Mouse (Mus musculus) urinary bladder, postnatal 25 days (tissue): Measurements from ENCODE around the gene Ndufb6.
A peak's percentile ranks its signal among the peaks of the same experiment; 100 is the strongest.

ENCODE experiments used
- DNase-seq: peaks from one replicate; pipeline ENCODE4 v3.0.0; 2022; ENCODE audit warnings: low spot score

The Ndufb6 gene

DNA sequence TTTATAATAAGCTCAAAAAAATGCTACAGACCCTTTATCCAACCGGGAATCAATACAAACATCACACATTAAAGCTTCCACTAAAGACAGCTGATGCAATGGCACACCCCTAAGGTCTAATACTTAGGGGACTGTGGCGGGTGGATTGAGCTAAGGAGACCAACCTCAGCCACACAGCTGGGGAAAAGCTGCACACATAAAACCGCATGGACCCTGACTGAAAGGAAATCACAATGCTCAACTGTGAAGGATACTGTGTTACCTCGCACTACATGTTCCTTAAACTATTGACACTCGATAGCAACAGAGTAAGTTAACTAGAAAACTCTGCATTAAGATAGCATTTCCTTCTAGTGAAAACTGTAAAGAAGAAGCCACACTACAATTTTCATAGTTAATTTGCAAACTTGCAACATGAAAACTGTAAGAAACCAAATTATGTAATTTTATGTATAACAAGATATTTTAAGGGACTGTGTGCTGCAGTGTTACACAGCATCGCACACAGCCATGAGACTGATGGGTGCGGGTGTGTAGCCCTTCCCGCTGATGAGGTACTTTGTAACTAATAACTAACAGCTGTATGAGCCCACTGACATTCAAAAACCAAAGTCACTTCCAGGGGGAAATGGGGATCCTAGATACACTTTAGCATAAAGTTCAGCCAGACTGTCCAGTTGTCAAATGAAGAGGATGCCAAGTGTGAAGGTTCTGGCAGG, 24.7 kb downstream of the Ndufb6 start:
- DNase-seq: no peak

DNA sequence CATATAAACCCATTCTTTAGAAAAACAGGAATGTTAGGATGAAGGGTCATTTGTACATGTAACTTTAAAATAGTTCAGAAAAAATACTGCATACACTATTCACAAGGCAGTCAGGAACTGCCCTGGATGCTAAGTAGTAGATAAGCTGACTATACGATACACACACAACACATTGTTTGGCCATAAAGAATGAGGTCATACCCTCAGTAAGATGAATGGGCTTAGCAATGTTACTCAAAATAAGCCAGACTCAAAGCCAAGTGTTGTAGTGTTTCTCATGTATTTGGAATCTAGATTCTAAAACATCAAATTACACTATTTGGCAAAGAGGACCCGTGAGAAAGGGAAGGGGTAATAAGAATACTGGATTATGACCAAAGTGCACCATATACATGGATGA, 25.5 kb downstream of the Ndufb6 start:
- no peak for DNase-seq

DNA sequence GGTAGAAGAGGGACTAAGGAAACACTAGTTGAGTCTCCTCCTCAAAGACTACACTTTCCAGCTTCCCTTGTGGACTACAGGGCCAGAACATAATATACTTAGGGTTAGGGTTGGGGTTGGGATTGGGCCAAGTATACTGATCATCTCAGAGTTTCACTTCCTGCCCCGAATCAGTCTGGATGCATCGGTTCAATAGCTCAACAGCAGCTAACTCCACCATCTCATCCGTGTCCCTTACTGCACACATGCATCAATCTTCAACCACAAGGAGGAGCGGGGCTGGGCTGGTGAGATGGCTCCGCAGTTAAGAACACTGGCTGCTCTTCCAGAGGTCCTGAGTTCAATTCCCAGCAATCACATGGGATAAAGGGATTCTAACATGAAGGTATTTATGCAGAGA, 28.2 kb downstream of the Ndufb6 start:
- DNase-seq: no peak

DNA sequence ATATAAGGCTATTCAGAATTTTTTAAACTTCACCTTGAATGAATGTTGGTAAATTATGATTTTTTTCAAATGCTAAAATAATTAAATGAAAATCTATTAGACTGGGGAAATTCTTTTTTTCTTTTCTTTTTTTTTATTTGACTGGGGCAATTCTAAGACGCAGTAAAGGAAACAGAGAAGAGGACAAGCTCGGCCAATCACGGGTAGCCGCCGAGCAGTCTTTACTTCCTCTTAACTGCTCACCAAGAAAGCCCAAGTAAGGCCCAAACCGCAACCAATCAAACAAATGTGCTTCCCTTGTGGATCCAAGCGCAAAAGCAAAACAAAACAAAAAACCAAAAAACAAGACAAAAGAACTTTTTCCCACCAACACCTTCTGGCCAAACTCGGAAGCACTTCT, 35.2 kb downstream of the Ndufb6 start:
- no peak for DNase-seq

DNA sequence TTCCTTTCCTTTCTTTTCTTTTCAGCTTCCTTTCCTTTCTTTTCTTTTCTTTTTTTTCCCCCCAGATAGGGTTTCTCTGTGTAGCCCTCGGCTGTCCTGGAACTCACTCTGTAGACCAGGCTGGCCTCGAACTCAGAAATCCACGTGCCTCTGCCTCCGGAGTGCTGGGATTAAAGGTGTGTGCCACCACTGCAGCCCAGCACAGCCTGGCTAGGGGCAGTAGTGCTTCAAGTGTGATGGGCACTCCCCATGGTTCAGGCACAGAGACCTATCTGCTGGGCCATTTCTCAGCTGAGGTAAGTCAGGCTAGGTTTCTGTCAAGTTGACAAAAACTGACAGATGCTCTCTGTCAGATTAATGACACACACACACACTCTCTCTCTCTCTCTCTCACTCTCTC, 36.2 kb downstream of the Ndufb6 start:
- DNase-seq: no peak

DNA sequence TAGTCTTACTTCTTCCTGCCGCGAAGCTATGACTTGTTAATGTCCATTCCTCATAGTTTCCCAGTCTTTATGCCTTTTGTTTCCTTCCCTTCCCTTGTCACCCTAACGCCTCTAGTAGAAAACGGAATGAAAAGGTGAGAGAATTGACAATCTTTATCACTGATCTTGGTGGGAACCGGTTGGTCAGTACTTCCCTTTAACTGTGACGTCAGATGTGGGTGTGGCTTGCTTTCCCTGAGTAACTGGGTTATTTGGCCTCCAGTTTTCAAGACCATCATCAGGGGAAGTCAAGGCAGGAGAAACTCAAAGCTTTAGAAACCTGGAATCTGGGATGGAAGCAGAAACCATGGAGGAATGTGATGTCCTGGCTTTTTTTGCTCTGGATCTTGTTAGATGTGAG, 37.3 kb downstream of the Ndufb6 start:
- DNase-seq: no peak

DNA sequence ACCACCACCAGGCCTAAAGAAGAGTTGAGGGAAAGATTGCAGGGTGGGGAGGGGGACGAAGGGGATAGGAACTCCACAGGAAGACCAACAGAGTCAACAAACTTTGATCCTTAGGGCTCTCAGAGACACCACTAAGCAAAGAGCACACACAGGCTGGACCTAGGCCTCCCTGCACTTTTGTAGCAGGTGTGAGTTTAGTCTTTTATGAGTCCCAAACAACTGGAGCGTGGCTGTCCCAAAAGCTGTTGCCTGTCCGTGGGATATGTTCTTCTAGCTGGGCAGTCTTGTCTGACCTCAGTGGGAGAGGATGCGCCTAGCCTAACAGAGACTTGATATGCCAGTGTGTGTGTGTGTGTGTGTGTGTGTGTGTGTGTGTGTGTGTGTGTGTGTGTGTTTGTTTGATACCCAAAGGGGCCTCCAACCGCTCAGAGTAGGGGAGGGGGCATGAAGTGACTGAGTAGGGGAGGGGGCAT, 38.9 kb downstream of the Ndufb6 start:
- no peak for DNase-seq

DNA sequence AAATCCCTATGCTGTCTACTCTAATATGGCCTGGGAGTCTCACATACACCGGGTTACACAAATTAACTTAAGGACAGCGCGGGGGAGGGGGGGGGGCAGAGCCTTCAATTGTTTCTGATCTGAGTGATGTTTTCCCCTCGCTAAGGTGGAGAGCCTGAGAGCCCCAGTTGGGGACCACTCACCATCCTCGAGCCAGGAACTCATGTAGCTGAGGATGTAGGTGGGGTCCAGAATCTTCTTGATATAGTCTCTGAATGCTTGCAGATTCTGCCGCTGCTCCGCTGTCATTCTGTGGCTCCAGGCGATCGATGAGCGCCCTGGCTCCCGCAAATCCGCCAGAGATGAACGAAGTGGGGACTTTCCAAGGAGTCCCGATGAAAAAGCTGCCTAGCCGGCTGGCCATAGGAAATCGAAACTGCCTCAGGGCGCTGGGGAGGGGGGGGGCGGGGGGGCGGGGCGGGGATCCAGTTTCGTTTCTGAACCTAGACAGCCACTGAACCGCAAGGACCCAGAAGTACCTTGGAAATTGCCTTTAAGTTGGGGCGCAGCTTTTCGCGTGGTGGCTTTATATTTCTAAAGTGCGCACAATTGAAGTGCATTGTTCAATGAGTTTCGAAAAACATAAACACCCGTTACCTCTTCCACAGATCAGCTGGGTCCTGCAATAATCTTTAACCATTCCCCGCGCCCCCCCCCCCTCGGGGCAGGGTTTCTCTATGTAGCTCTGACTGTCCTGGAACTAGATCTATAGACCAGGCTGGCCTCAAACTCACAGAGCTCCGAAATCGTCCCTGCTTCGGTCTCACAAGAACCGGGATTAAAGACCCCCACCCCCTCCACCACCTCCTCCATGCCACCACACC, 39.6 kb downstream of the Ndufb6 start, which contains the start of gene Ddx58:
TSS of gene Ddx58 (minus strand) at position 420 of the 863 bp plus-strand sequence.
- peak; percentile 27 for DNase-seq

DNA sequence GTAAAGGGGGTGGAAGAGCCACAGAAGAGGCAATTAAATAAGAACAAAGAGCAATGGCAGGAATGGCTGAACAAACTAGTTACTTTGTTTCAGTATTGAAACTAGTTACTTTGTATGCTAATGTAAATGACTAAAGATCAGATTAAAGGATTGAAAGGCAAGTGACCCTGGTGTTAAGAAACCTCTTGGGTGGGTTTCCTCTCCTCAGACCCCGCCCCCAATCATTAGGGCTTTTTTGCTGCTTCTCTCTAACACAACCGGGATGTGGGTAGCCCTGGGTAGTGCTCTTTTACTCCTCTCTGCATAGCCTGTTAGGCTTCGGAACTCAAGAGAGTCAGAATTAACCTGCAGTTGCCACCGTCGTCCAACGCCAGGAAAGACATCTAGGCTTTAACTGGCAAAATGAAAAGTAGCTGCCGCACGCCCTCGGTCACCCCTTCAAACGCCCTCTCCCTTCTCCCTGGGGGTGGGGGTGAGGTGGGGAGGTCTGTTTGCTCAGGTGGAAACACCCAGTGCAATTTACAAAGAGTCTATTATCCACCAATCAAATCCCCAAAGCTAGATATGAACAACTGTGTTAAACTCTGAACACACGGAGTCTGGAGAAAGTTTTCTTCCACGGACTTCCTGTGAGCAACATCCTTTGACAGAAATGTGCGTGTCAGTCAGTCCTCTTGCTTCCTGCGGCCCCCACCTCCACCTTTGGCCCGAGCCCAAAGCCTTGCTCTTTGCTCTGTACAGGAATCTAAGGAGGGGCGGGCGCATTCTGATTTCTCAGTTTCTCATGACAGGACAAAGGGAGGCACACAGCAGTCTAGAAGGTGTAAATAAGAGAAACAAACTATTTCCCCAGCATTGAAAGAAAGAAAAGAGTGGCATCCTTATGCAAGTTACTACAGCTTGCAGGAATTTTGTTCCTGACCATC, 40.5 kb downstream of the Ndufb6 start:
- DNase-seq: peak; percentile 36

DNA sequence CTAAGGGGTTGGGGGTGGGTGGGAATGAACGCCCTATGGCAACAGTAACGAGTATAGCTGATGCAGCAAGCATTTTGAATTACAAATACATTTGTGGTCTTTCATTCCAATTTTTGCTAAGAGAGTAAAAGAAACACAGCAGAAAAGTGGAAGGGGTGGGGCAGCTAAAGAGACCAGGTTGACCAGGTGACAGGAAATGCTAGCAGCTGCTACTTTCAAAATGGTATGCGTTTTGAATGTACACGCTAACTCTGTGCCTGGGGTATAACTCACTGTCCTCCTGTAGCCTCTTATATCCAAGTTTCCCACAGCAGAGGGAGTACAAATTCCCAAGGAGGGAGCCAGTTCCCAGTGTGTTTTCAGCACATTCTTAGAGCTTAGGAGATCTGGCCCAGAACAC, 42.4 kb downstream of the Ndufb6 start:
- DNase-seq: no peak

DNA sequence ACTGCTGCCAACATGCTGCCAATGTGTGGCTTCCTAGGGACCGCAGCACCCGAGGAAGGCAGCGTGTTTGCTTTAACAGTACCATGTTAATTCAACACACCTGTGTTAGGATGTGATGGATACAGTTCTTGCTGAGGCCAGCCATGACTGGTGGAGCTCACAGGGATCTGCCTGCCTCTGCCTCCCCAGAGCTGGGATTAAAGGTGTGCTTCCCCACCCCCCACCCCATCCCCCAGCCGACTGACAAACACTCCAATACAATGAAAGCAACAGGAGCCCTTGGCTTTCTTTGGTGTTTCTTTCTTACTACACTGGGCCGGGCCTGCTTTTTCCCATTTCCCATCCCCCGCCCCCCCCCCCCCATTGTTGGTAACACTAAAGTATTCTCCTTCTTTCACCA, 45.0 kb downstream of the Ndufb6 start:
- DNase-seq: no peak

DNA sequence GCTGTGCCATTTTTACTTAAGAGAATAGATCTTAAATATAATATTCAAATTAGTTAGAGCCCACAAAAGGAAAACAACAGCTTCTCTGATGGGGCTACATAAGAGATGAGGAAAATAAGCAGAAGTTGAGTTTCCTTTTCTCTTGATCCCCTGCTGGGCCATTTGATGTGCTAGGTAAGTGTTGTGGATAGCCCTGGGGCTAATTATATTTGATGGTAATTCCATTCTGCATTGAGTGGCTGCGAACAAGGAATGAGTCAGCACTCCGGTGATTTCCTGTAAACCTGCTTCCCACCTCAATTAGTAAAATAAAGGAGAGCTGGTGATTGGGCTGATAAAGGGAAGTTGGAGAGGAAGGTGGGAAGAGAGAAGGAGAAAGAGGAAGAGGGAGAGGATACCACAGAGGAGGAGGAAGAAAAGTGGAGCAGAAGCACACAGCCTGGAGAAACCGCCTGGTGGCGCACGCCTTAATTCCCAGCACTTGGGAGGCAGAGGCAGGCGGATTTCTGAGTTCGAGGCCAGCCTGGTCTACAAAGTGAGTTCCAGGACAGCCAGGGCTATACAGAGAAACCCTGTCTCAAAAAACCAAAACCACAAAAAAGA, 46.1 kb downstream of the Ndufb6 start:
- no peak for DNase-seq

DNA sequence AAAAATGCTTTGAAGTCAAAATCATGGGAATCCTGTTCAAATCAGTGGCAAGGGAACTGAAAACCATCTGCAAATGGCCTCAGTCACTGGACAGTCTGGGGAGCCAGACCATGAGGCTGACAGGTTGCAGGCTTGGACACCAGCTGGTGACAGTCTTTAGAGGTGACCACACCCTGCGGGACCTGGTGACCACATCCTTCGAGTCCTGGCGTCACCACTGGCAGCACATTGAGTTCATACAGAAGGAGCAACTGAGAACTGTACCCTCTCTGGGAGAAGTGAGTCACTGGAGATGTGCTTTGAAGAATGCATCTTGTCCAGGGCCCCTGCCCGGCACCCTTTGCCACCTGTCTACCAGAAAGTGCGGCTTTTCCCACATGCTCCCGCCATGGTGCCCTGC, 49.5 kb downstream of the Ndufb6 start:
- no peak for DNase-seq

DNA sequence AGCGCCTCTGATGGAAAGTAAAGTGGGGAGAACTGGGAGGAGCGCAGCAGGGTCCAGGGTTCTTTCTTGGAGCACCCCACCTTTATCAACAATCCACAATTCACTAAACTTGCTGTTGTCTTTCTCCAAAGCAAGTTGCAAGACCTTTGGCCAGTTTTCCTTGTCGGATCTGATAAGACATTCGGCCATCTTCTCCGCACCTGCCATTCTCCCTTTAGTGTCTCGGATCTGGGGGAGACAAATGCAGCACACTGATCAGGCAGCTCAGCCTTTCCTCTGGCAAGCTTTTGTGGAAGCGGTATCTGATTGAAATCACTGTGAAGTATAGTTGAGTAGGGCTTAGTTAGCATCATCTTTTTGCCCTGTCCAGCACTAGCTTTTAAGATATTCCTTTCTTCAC, 51.3 kb downstream of the Ndufb6 start:
- no peak for DNase-seq

DNA sequence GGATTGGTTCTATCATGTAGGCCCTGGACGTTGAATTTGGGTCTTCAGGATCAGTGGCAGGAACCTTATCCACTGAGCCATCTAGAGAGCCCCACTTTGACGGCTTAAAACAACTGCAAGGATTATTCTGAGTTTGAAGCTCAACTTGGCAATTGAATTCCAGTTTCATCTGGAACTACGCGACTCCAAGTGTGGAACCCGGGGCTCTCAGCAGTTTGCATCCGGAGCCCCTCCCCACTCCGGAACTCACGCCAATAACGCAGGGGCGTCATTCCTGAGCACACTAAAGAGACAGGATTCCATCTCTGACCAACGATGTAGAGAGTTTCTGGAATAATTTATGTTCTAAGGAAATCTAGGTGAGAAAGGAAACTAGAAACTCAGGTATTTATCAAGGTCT, 52.1 kb downstream of the Ndufb6 start:
- no peak for DNase-seq

DNA sequence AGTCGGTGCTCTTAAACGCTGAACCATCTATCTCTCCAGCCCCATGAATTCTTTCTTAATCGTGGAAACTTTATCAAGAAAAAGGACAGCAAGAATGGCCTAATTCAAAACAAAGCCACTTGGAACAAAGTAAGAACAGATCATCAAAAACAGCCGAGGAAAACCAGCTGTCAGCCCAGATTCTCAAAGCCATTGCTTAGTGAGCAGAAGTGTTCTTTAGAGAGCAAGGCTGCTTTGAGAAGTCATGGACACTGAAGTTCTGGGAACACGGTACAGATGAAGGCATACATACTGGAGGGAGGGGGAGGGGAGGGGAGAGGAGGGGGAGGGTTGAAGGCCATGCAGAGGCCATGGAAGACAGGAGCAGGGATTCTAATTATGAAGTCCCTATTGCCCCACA, 53.1 kb downstream of the Ndufb6 start:
- no peak for DNase-seq

DNA sequence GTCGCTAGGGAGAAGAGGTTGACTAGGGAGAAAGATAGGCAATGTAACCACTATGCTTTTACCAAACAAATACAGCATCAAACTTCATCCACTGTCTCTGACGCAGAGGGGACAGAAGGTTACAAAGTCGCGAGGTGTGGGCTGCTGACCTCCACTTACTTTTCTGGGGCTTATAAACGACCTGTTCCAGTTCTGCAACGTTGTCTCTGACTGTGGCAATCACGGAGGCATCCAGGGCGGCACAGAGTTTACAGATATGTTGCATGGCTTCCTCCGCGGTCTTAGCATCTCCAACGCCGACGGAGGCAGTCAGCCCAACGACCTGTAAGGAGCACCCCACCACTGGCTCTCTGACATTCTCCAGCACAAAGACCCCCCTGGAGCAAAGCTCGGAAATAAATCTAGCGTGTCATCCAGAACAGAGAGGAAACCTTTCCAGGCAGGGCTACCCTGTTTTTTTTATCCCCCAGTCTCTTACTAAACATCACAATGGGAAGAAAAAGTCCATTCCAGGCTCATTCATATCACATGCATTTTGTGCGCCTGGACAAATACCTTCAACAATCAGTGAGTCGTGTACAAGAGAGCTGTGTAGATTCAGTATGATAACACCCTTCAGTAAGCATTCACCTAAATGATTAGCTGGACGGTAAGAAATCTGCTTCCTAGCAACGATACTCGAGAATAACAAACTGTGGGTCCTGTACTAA, 57.2 kb downstream of the Ndufb6 start:
- no peak for DNase-seq

DNA sequence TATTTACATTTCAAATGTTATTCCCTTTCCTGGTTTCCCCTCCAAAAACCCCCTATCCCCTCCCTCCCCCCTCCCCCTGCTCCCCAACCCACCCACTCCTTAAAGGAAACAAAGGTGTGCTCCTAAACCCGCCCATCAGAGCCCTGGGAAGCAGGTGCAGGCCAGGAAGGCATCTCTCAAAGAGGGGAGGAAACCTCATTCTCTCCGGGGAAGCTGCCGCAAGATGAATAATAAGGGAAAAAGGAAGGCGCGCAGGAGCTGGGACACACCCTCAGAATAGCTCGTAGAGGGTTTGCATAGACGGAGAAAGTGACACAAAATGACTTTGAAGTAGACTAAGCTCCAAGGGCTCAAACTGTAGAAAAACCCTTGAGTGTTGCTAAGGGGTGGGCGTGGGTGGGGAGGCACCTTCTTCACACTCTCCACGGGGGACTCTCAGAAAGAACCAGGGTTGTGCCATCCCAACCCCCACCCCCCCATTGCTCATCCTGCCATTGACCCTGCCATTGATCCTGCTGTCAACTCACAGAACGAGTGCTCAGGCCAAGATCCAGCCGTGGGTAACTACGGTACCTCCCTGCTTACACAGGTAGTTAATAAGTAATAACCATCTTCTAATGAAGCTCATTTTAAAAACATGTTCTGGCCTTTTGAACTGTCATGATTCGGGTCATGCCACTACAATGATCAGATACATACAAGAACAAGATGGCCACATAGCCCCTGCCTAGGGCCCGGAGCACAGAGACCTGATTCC, 58.0 kb downstream of the Ndufb6 start:
- DNase-seq: no peak
